Mouse (Mus musculus) bone marrow macrophage, adult 2 months (primary cell): ENCODE measurements around the gene Lims1.

ENCODE experiments used
- CTCF ChIP-seq: IDR thresholded peaks from 2 replicates; pipeline ENCODE4 v1.5.1; 2012; ENCODE audit warnings: low read depth, mild to moderate bottlenecking, low read length, moderate library complexity
- POLR2A ChIP-seq: IDR thresholded peaks from 2 replicates; pipeline ENCODE4 v1.6.1; 2012; ENCODE audit warnings: mild to moderate bottlenecking, low read depth, low read length, borderline replicate concordance

DNA sequence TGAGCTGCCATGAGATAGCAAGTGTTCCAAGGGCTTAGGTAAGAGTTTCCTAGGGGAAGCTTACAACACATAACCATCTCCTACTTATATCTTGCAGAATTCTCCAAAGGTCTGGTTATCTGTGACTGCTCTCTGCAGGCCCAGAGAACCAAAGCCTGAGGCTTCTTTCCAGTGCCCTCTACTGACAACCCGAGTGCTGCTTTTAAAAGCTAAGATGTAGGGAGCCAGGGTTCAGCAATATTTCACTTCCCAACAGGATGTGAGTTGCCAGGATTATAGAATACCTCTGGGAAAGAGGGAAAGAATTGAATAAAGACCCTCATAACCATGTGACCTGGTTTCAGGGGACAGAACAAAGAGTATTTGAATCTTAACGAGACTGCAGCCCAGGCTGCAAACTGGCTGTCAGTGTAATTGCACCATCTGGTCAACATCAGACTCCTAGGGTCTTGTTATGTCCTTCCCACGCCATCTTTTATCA lies 59.4 kb downstream of the Lims1 start:
- TF ChIP-seq POLR2A (no peak), CTCF (no peak)
